Mouse (Mus musculus) forebrain, embryonic 16.5 days (tissue): ENCODE measurements around the gene Mapkap1. TPM values are rescaled to one million over a fixed set of nuclear protein-coding genes. Genes with fewer than 3 reads are reported as not detected.

Source experiments
- ATAC-seq: fragments of 200-750 bp; cut with Nextera tagmentation; 2 replicates; pipeline ENCODE4 v1.8.0; 2017; ENCODE audit warnings: mild to moderate bottlenecking, moderate library complexity
- H3K27ac ChIP-seq: fragments of 300-500 bp; sonication (generic); 2 replicates; pipeline ENCODE4 v1.5.1; 2014; ENCODE audit warnings: low read length, control low read depth
- H3K27me3 ChIP-seq: fragments of 300-500 bp; sonication (generic); replicated peaks from 2 replicates; pipeline ENCODE4 v1.6.1; 2014; ENCODE audit warnings: low read length; ENCODE audit not compliant: control insufficient read depth, insufficient read depth
- H3K36me3 ChIP-seq: fragments of 300-500 bp; sonication (generic); 2 replicates; pipeline ENCODE4 v1.6.1; 2014; ENCODE audit not compliant: control insufficient read depth, insufficient read depth
- H3K4me1 ChIP-seq: fragments of 300-500 bp; sonication (generic); replicated peaks from 2 replicates; pipeline ENCODE4 v1.6.1; 2014; ENCODE audit warnings: low read length; ENCODE audit not compliant: control insufficient read depth, insufficient read depth
- H3K4me2 ChIP-seq: fragments of 300-500 bp; sonication (generic); 2 replicates; pipeline ENCODE4 v1.6.1; 2014; ENCODE audit warnings: mild to moderate bottlenecking, low read length, control low read depth
- H3K4me3 ChIP-seq: fragments of 300-500 bp; sonication (generic); replicated peaks from 2 replicates; pipeline ENCODE4 v1.5.1; 2014; ENCODE audit warnings: mild to moderate bottlenecking, low read length, control low read depth
- H3K9ac ChIP-seq: fragments of 300-500 bp; sonication (generic); replicated peaks from 2 replicates; pipeline ENCODE4 v1.6.1; 2014; ENCODE audit warnings: low read depth, low read length, control low read depth
- H3K9me3 ChIP-seq: fragments of 300-500 bp; sonication (generic); 2 replicates; pipeline ENCODE4 v1.6.1; 2016; ENCODE audit warnings: low read length; ENCODE audit not compliant: control insufficient read depth
- WGBS: fragments of 180-500 bp; shearing (Covaris S2); extraction: QIAGEN DNeasy Blood & Tissue Kit; methylation state at CpG from one replicate; pipeline ENCODE4 v1.1.7; 2014; 5-methylcytosine and 5-hydroxymethylcytosine counted together
- polyA plus RNA-seq: library from polyadenylated mRNA; unstranded; fragments of >200 nt; fragmentation: Nextera tagmentation; extraction: Ambion mirVana; gene quantifications from 2 replicates; pipeline ENCODE4 v1.2.1, GENCODE M21; 2015

Gene Mapkap1
- polyA plus RNA-seq, 1 experiment from 2014 or later, result 100 TPM

- 96% methylated on average over 12 of the region's 12 CpGs for WGBS
- no peak for ATAC-seq
- H3K27me3 ChIP-seq, result no peaks in the 10 kb centered on the region
Measured at GRCm38 (mm10) chr2:34624076-34624475, 217.5 kb downstream of the Mapkap1 start.

GRCm38 (mm10) chr2:34627328-34628226 lies 221.0 kb downstream of the Mapkap1 start:
- Histone ChIP-seq H3K4me1 (no peaks in the 10 kb centered on the region), H3K36me3 (0 out of 2 replicates have a peak, but pooled peaks cover 3% of the 10 kb centered on the region), H3K27ac (no peak overlapping the region), H3K9ac (no peak overlapping the region), H3K4me3 (no peak overlapping the region), H3K9me3 (no peaks in the 10 kb centered on the region), H3K27me3 (no peaks in the 10 kb centered on the region), H3K4me2 (no peak overlapping the region)
- ATAC-seq, result no peak
- 80% methylated on average over 17 of the region's 17 CpGs for WGBS

More at GRCm38 (mm10) chr2:34624076-34624475, 217.5 kb downstream of the Mapkap1 start:
- Histone ChIP-seq H3K4me1 (no peaks in the 10 kb centered on the region), H3K4me3 (no peak overlapping the region), H3K9ac (no peak overlapping the region), H3K4me2 (no peak overlapping the region), H3K36me3 (0 out of 2 replicates have a peak, but pooled peaks cover 3% of the 10 kb centered on the region), H3K27ac (no peak overlapping the region), H3K9me3 (no peaks in the 10 kb centered on the region)

GRCm38 (mm10) chr2:34628903-34629540 lies 222.5 kb downstream of the Mapkap1 start:
- Histone ChIP-seq H3K9me3 (no peaks in the 10 kb centered on the region), H3K36me3 (0 out of 2 replicates have a peak, but pooled peaks cover 3% of the 10 kb centered on the region), H3K4me3 (no peak overlapping the region), H3K27ac (no peak overlapping the region), H3K4me1 (no peaks in the 10 kb centered on the region), H3K4me2 (no peak overlapping the region), H3K27me3 (no peaks in the 10 kb centered on the region), H3K9ac (no peak overlapping the region)
- no peak for ATAC-seq
- WGBS, result 85% methylated on average over 4 of the region's 4 CpGs

- 74% methylated on average over 7 of the region's 7 CpGs for WGBS
Measured at GRCm38 (mm10) chr2:34629758-34630157, 223.2 kb downstream of the Mapkap1 start.

GRCm38 (mm10) chr2:34630445-34630844 lies 223.9 kb downstream of the Mapkap1 start:
- Histone ChIP-seq H3K4me3 (no peak overlapping the region), H3K4me2 (no peak overlapping the region), H3K36me3 (no peaks in the 10 kb centered on the region), H3K27me3 (no peaks in the 10 kb centered on the region), H3K4me1 (no peaks in the 10 kb centered on the region), H3K9me3 (no peaks in the 10 kb centered on the region), H3K9ac (no peak overlapping the region), H3K27ac (no peak overlapping the region)
- WGBS, result 83% methylated on average over 6 of the region's 6 CpGs
- ATAC-seq, result no peak

More at GRCm38 (mm10) chr2:34629758-34630157, 223.2 kb downstream of the Mapkap1 start:
- Histone ChIP-seq H3K4me1 (no peaks in the 10 kb centered on the region), H3K4me3 (no peak overlapping the region), H3K27ac (no peak overlapping the region), H3K4me2 (no peak overlapping the region), H3K9me3 (no peaks in the 10 kb centered on the region), H3K36me3 (0 out of 2 replicates have a peak, but pooled peaks cover 3% of the 10 kb centered on the region), H3K27me3 (no peaks in the 10 kb centered on the region), H3K9ac (no peak overlapping the region)
- no peak for ATAC-seq

GRCm38 (mm10) chr2:34632051-34632450 lies 225.5 kb downstream of the Mapkap1 start:
- Histone ChIP-seq H3K27me3 (no peaks in the 10 kb centered on the region), H3K4me1 (no peaks in the 10 kb centered on the region), H3K9me3 (no peaks in the 10 kb centered on the region), H3K4me2 (no peak overlapping the region), H3K36me3 (no peaks in the 10 kb centered on the region), H3K4me3 (no peak overlapping the region), H3K9ac (no peak overlapping the region), H3K27ac (no peak overlapping the region)
- ATAC-seq, result no peak
- whole genome bisulfite sequencing, result 75% methylated on average over 12 of the region's 12 CpGs

GRCm38 (mm10) chr2:34635249-34636165 lies 228.9 kb downstream of the Mapkap1 start:
- no peak overlapping the region for H3K4me3 ChIP-seq
- no peak for ATAC-seq
- H3K36me3 ChIP-seq, result no peaks in the 10 kb centered on the region
- H3K27me3 ChIP-seq, result no peaks in the 10 kb centered on the region
- no peak overlapping the region for H3K4me2 ChIP-seq
- peaks cover 3% of the 10 kb centered on the region for H3K4me1 ChIP-seq
- H3K9ac ChIP-seq, result no peak overlapping the region
- 77% methylated on average over 14 of the region's 14 CpGs for WGBS
- H3K9me3 ChIP-seq, result no peaks in the 10 kb centered on the region
- no peak overlapping the region for H3K27ac ChIP-seq

GRCm38 (mm10) chr2:34638955-34639650 lies 232.5 kb downstream of the Mapkap1 start:
- no peak overlapping the region; the same call in 1 of the 2 replicates for H3K27ac ChIP-seq
- WGBS, result 14% methylated on average over 36 of the region's 37 CpGs

More at GRCm38 (mm10) chr2:34638955-34639650, 232.5 kb downstream of the Mapkap1 start:
- Histone ChIP-seq H3K4me2 (peak overlapping the region; percentile 97), H3K36me3 (no peaks in the 10 kb centered on the region), H3K9me3 (no peaks in the 10 kb centered on the region), H3K9ac (peak overlapping the region; percentile 80), H3K4me1 (peaks cover 3% of the 10 kb centered on the region), H3K27me3 (0 out of 2 replicates have a peak, but pooled peaks cover 2% of the 10 kb centered on the region), H3K4me3 (peak overlapping the region; percentile 48)
- peak; percentile 89 for ATAC-seq
